Mouse (Mus musculus) heart, adult 9 months (tissue): Measurements from ENCODE around the gene Olfr1131.
"Not testable (repeated sequence)": the region's sequence is repeated elsewhere in the genome, so short reads cannot be mapped to it uniquely, and the experiment has no call there.

ENCODE experiments used
- DNase-seq, 2 experiments: peaks; one replicate each; pipeline ENCODE4 v3.0.0; 2022; ENCODE audit warnings: low spot score in 2 of 2

Gene Olfr1131

GRCm38 (mm10) chr2:87626804-87627203 lies at the start of gene Olfr1131:
Gene Olfr1131, plus strand, starts transcription at chr2:87627104.
- DNase-seq: no peak

DNA sequence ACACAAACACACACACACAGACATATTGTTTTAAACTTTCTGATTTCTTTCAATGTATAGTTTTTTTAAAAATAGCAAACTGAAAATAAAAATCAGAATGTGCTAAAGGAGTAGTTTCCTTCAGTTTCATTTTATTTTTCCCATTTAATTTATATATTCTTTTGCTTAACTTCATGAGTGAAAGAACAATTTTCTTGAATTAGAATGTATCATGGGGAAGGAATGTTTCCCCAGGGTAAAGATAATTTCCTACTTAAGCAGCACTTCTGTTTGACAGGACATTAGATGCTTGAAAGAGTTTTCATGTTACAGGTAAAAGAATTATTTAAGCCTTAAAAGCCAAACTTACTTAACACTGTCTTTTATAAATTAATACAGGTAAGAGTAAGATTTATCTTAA lies 21.0 kb upstream of the Olfr1131 start, which contains the start of gene Olfr1130:
Olfr1130 (plus strand) TSS at position 301 of the 400 bp plus-strand sequence.
- DNase-seq: not testable (repeated sequence)

DNA sequence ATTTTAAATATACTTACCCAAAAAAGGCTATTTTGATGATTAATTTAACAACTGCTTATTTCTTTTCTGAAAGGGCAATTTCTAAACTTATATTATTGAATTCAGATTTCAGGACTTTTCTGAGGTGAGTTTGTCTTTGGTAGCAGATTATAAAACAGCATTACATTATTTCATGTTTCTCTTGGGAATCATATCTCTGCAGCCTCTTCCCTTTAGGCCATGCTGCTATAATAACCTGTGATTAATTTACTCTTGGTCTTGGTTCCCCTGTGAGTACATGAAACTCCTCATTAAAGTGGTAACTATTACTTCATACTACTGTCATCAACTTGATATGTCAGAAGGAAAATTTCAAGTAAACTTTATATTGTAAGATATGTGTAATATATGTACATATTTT lies 10.5 kb downstream of the Olfr1131 start, which contains the start of gene Olfr1132:
Olfr1132 (minus strand) TSS at position 101 of the 400 bp plus-strand sequence.
- DNase-seq: no peak

DNA sequence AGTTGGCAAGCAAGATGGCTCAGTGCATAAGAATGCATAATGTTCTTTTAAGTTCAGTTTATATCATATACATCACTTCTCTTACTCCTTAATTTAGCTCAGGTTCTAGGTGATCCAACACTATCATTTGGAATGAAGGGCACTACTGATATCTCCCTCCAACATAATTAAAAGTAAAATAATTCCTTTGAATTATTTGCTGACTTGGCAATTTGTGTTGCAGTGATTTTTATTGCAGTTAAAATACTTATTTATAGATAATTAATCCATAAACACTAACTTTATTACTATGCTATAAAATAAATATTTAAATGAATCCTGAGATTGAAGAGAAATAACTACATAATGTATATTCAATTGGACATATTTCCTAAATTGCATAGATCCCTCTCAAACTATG lies 15.5 kb downstream of the Olfr1131 start:
- no peak for DNase-seq

- no peak for DNase-seq
Measured at GRCm38 (mm10) chr2:87647274-87647673, 20.4 kb downstream of the Olfr1131 start, which contains the start of gene Olfr1133. Gene Olfr1133, minus strand, starts transcription at chr2:87647374.

- DNase-seq: no peak
Measured at GRCm38 (mm10) chr2:87658360-87658759, 31.5 kb downstream of the Olfr1131 start, which contains the start of gene Olfr1134. Gene Olfr1134, minus strand, starts transcription at chr2:87658460.

DNA sequence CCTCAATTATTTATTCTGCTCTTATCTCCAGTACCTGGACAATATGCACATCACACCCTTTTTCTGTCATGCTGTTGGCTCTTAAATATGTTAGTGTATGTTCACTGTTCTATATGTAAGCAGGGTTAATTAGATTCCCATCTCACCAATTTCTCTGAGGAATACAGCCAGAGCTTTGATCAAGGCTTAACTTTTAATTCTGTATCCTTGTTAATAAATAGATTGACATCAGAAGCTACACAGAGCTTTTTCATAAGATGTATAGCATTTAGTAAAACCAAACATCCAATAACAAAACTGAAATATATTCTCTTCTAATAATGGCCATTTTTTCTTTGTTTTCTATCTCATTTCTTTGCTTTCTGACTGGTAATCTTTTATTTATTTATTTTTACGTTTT lies 46.7 kb downstream of the Olfr1131 start, which contains the start of gene Olfr1135:
Olfr1135 (minus strand) TSS at position 101 of the 400 bp plus-strand sequence.
- no peak for DNase-seq
